8 mouse cellular contexts compared by ENCODE assay signal in the genomic region with DNA sequence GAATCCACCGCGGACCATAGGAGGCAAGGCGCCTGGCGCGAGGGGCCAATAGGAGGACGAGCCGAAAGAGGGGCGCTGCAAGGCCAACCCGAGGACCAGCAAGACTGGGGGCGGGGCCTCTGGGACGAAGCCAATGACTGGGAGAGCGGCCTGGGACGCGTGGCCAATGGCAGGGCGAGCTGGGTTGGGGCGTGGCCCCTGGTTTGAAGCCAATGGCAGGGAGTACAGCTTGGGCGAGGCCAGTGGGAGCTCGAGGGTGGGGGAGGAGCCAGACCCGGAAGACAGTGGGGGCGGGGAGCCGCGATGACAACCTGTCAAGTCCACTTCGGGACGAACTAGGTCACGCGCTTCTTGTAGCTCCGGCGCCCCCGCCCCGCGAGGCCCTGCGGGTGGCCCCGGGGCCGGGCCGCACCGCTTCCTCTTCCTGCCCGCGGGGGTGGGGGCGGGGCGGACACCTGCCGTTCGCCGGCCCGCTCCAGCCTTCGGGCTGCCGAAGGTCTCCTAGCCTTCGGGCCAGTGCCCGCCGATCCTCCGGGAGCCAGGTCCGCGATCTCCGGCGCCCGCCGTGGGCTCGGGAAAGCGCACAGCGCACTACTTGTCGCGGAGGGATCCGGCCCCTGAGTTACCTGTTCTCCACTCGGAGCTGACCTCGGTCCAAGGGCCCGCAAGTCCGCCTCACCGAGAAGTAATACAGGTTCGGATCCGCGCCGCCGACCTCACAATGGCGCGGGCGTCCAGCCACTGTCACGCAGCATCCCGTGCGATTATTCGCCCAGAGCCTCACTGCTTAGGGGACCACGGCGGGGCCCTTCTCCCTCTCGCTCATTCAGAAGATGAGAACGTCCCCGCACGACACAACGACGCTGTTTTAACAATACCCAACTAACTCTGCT. TPM values are rescaled to one million over a fixed set of nuclear protein-coding genes. Genes with fewer than 3 reads are reported as not detected.
DNase-seq lines count a peak whose midpoint lies in the region; ATAC-seq and TF ChIP-seq lines count a peak whose summit lies in the region.

No protein-coding gene starts in this region.

- peak overlapping the region; percentile 85 for H3K9ac ChIP-seq in hindbrain, embryonic 13.5 days

- peaks cover 14% of the 10 kb centered on the region; the same call in 1 of the 2 replicates for H3K4me1 ChIP-seq in hindbrain, embryonic 13.5 days (replicated peaks)

- H3K27ac ChIP-seq in hindbrain, embryonic 13.5 days: peak overlapping the region; percentile 98

- peak; percentile 98 for DNase-seq in Patski (ENCODE audit: low read depth, low spot score)
- peak; percentile 100 for DNase-seq in cerebellum, postnatal 14 days
- DNase-seq in frontal cortex, postnatal 14 days (ENCODE audit: low spot score in 2 of 2): peak; percentile 99 to 100
- peak; percentile 96 to 97 for DNase-seq in layer of hippocampus, postnatal 25 days (ENCODE audit: extremely low spot score in 1 of 2, low spot score in 1 of 2)
- DNase-seq in lung, postnatal 25 days (ENCODE audit: low spot score): peak; percentile 100
- peak; percentile 100 for DNase-seq in retina, embryonic 14.5 days (ENCODE audit: low spot score)
- peak; percentile 99 for DNase-seq in thymus, postnatal 4 days

- peak; percentile 98 for ATAC-seq in Patski
- peak; percentile 100 for ATAC-seq in hindbrain, embryonic 13.5 days (ENCODE audit: low FRiP score)

- H3K9me3 ChIP-seq in hindbrain, embryonic 13.5 days: no peaks in the 10 kb centered on the region

- H3K4me2 ChIP-seq in hindbrain, embryonic 13.5 days: peak overlapping the region; percentile 63

- H3K36me3 ChIP-seq in hindbrain, embryonic 13.5 days: no peaks in the 10 kb centered on the region

- CTCF ChIA-PET in Patski (lab: Charles Lee): no interaction called here

- POLR2A ChIA-PET in Patski (lab: Charles Lee): interaction anchor here (1.7 to 5.0 kb wide), 2 partner anchors 10 to 30 kb away, joined by 6 to 32 read pairs; a partner anchor contains a TSS

- TF ChIP-seq CTCF in Patski (IDR thresholded peaks at IDR 0.05): no peak

- H3K27me3 ChIP-seq in Patski: no peaks in the 10 kb centered on the region
- no peaks in the 10 kb centered on the region for H3K27me3 ChIP-seq in hindbrain, embryonic 13.5 days

- WGBS in hindbrain, embryonic 13.5 days: under 1% methylated on average over 83 of the region's 87 CpGs

- in situ Hi-C loops in Patski (cut with MboI; ENCODE audit: low pct_unique_long_range_greater_than_20kb): loop anchor here (5.0 kb wide), 1 partner anchor 32 kb away; a partner anchor contains a TSS

- H3K4me3 ChIP-seq in hindbrain, embryonic 13.5 days: peak overlapping the region; percentile 67

RNA-seq across cellular contexts. Expression of a gene that starts 13.9 kb away (rescaled TPM):
- polyA plus RNA-seq in Patski (2021): not detected
- polyA plus RNA-seq in hindbrain, embryonic 13.5 days (2015; fragmentation: Nextera tagmentation; extraction: Ambion mirVana): 0.13 TPM in 2 replicates
- total RNA-seq in layer of hippocampus, postnatal 25 days (2021): under 1 TPM in 1 of 2 experiments, not detected in 1; 0.19 TPM

RNA-seq across cellular contexts. Expression of a gene that starts 31.2 kb away (rescaled TPM):
- polyA plus RNA-seq in Patski (2021): 18.1 TPM
- 20.1 and 20.3 TPM in 2 replicates for polyA plus RNA-seq in hindbrain, embryonic 13.5 days (2015; fragmentation: Nextera tagmentation; extraction: Ambion mirVana)
- total RNA-seq in layer of hippocampus, postnatal 25 days (2021): 10 to 100 TPM; 68.9 to 87.2 TPM

Comparison
In these comparisons a context has a peak if more than half of its experiments do, and no peak if none do; other contexts are left out.
1. Peak in every context shown above with its lines: DNase-seq, ATAC-seq, H3K4me3 ChIP-seq and H3K27ac ChIP-seq.